Mouse (Mus musculus) heart, adult 2 months (tissue): Measurements from ENCODE around the gene Igsf21. TPM values are rescaled to one million over a fixed set of nuclear protein-coding genes. Genes with fewer than 3 reads are reported as not detected.

Source experiments
- DNase-seq, 2 experiments: peaks; one replicate each; pipeline ENCODE4 v3.0.0; 2021
- H3K27ac ChIP-seq: fragments of 200-600 bp; 2 replicates; pipeline ENCODE4 v1.8.1; 2022
- H3K27me3 ChIP-seq: fragments of 200-500 bp; 2 replicates; pipeline ENCODE4 v1.6.1; 2012; ENCODE audit warnings: mild to moderate bottlenecking, low read length, inconsistent platforms, mixed read lengths; ENCODE audit not compliant: control insufficient read depth, insufficient read depth
- H3K36me3 ChIP-seq: fragments of 200-500 bp; 2 replicates; pipeline ENCODE4 v1.6.1; 2012; ENCODE audit warnings: low read length, inconsistent platforms; ENCODE audit not compliant: control insufficient read depth, insufficient read depth
- H3K4me1 ChIP-seq: fragments of 200-500 bp; 2 replicates; pipeline ENCODE4 v1.6.1; 2011; ENCODE audit warnings: low read length; ENCODE audit not compliant: control insufficient read depth, insufficient read depth
- H3K4me3 ChIP-seq: fragments of 200-600 bp; 2 replicates; pipeline ENCODE4 v1.8.1; 2022
- H3K79me2 ChIP-seq: fragments of 200-500 bp; replicated peaks from 2 replicates; pipeline ENCODE4 v1.6.1; 2012; ENCODE audit warnings: mild to moderate bottlenecking, inconsistent platforms, low read length, moderate library complexity, mixed read lengths; ENCODE audit not compliant: control insufficient read depth, insufficient read depth
- H3K9ac ChIP-seq: fragments of 200-500 bp; 2 replicates; pipeline ENCODE4 v1.6.1; 2012; ENCODE audit warnings: low read depth, mild to moderate bottlenecking, control low read depth, inconsistent platforms, low read length, mixed read lengths
- CTCF ChIP-seq: fragments of 200-600 bp; IDR thresholded peaks from 2 replicates; pipeline ENCODE4 v1.8.1; 2022; ENCODE audit warnings: antibody characterized with exemption, mild to moderate bottlenecking, moderate library complexity
- EP300 ChIP-seq: fragments of 200-500 bp; IDR thresholded peaks from 2 replicates; pipeline ENCODE4 v1.6.1; 2011; ENCODE audit warnings: low read depth, low read length, control low read depth; ENCODE audit not compliant: insufficient read depth
- POLR2A ChIP-seq: fragments of 200-500 bp; IDR thresholded peaks from 2 replicates; pipeline ENCODE4 v1.6.1; 2011; ENCODE audit warnings: mild to moderate bottlenecking, low read depth, low read length, control low read depth; ENCODE audit not compliant: insufficient read depth
- WGBS: fragments of 180-500 bp; shearing (Covaris S2); methylation state at CpG from one replicate; pipeline ENCODE4 v1.1.7; 2018; 5-methylcytosine and 5-hydroxymethylcytosine counted together
- intact Hi-C: fragments of 180-260 bp; cut with DNase I; formaldehyde crosslinking; loops from one replicate; pipeline ENCODE4 v1.15.1; 2025
- polyA plus RNA-seq: library from polyadenylated mRNA; depleted of rRNA; stranded (reverse); fragments of >200 nt; gene quantifications from 2 replicates; pipeline ENCODE4 v1.2.3, GENCODE M21; 2012
- total RNA-seq, 2 experiments: library from RNA; stranded (reverse); gene quantifications; 2 replicates each; pipeline ENCODE4 v1.2.3; 2021

Gene Igsf21
- total and polyA plus RNA-seq, 3 experiments = 0.14 to 0.76 (median 0.16) TPM

- Histone ChIP-seq H3K4me3 (no peak overlapping the region), H3K4me1 (no peaks in the 10 kb centered on the region), H3K79me2 (no peaks in the 10 kb centered on the region), H3K9ac (no peak overlapping the region), H3K36me3 (no peaks in the 10 kb centered on the region), H3K27me3 (no peaks in the 10 kb centered on the region), H3K27ac (no peak overlapping the region)
- DNase-seq = no peak
- WGBS = 67% methylated on average over 9 of the region's 9 CpGs
- intact Hi-C loops = no loop called here
- TF ChIP-seq EP300 (no peak), POLR2A (no peak), CTCF (0 out of 2 replicates have a peak, but pooled peaks have one; percentile 18)
Observed at GRCm38 (mm10) chr4:140140485-140140884, 106.1 kb downstream of the Igsf21 start.

- no peak overlapping the region for H3K27ac ChIP-seq
- no peak overlapping the region for H3K9ac ChIP-seq
- no peak for TF ChIP-seq EP300
- no peak for TF ChIP-seq POLR2A
- no peak for TF ChIP-seq CTCF
- no peaks in the 10 kb centered on the region for H3K79me2 ChIP-seq
- no peak overlapping the region for H3K4me3 ChIP-seq
- WGBS = 46% methylated on average over 5 of the region's 5 CpGs
- intact Hi-C loops = no loop called here
- DNase-seq = no peak
- H3K27me3 ChIP-seq = no peaks in the 10 kb centered on the region
- no peaks in the 10 kb centered on the region for H3K4me1 ChIP-seq
- H3K36me3 ChIP-seq = no peaks in the 10 kb centered on the region
Observed at GRCm38 (mm10) chr4:140138846-140139245, 107.7 kb downstream of the Igsf21 start.

- H3K4me1 ChIP-seq = no peaks in the 10 kb centered on the region
- H3K9ac ChIP-seq = no peak overlapping the region
- no peaks in the 10 kb centered on the region for H3K36me3 ChIP-seq
- H3K27ac ChIP-seq = no peak overlapping the region
- no peaks in the 10 kb centered on the region; the same call in 1 of the 2 replicates for H3K27me3 ChIP-seq
- no peak overlapping the region for H3K4me3 ChIP-seq
- intact Hi-C loops = no loop called here
- H3K79me2 ChIP-seq = no peaks in the 10 kb centered on the region
- TF ChIP-seq POLR2A (no peak), EP300 (no peak), CTCF (no peak)
- DNase-seq = no peak
- 24% methylated on average over 9 of the region's 9 CpGs for WGBS
Observed at GRCm38 (mm10) chr4:140131625-140132321, 114.8 kb downstream of the Igsf21 start.

- no peaks in the 10 kb centered on the region for H3K4me1 ChIP-seq
- no peak for DNase-seq
- H3K9ac ChIP-seq = no peak overlapping the region
- no peak for TF ChIP-seq CTCF
- no peak for TF ChIP-seq POLR2A
- no peak for TF ChIP-seq EP300
- H3K27ac ChIP-seq = no peak overlapping the region
- WGBS = 3% methylated on average over 5 of the region's 5 CpGs
- H3K79me2 ChIP-seq = no peaks in the 10 kb centered on the region
- no peaks in the 10 kb centered on the region; the same call in 1 of the 2 replicates for H3K27me3 ChIP-seq
- H3K4me3 ChIP-seq = no peak overlapping the region
- intact Hi-C loops = no loop called here
- H3K36me3 ChIP-seq = no peaks in the 10 kb centered on the region
Observed at GRCm38 (mm10) chr4:140131201-140131600, 115.4 kb downstream of the Igsf21 start.

GRCm38 (mm10) chr4:140129553-140130275 is 116.9 kb downstream of the Igsf21 start:
- Histone ChIP-seq H3K27ac (no peak overlapping the region), H3K79me2 (no peaks in the 10 kb centered on the region), H3K4me3 (no peak overlapping the region), H3K9ac (no peak overlapping the region), H3K36me3 (no peaks in the 10 kb centered on the region), H3K27me3 (no peaks in the 10 kb centered on the region; the same call in 1 of the 2 replicates), H3K4me1 (no peaks in the 10 kb centered on the region)
- TF ChIP-seq CTCF (no peak), EP300 (no peak), POLR2A (no peak)
- DNase-seq = no peak
- WGBS = 56% methylated on average over 12 of the region's 12 CpGs
- intact Hi-C loops = no loop called here

- Histone ChIP-seq H3K79me2 (no peaks in the 10 kb centered on the region), H3K4me3 (no peak overlapping the region), H3K4me1 (no peaks in the 10 kb centered on the region), H3K36me3 (no peaks in the 10 kb centered on the region), H3K27me3 (no peaks in the 10 kb centered on the region; the same call in 1 of the 2 replicates), H3K27ac (no peak overlapping the region), H3K9ac (no peak overlapping the region)
- 69% methylated on average over 11 of the region's 11 CpGs for WGBS
- intact Hi-C loops = no loop called here
- TF ChIP-seq EP300 = no peak
- no peak for DNase-seq
Observed at GRCm38 (mm10) chr4:140128116-140128515, 118.5 kb downstream of the Igsf21 start.
